ENCODE assay signal across 8 mouse cellular contexts in genomic region chr12:100166177-100166576, GRCm38 (mm10). TPM values are rescaled to one million over a fixed set of nuclear protein-coding genes. Genes with fewer than 3 reads are reported as not detected.
DNase-seq lines count a peak whose midpoint lies in the region; ATAC-seq and TF ChIP-seq lines count a peak whose summit lies in the region.

No protein-coding gene starts in this region.

- no peak overlapping the region for H3K4me2 ChIP-seq in liver, embryonic 14.5 days (ENCODE audit: low read depth)
- no peak overlapping the region for H3K4me2 ChIP-seq in forebrain, postnatal 0 days (ENCODE audit: low read depth)

- peak; percentile 54 for TF ChIP-seq CTCF in liver, embryonic 14.5 days (IDR thresholded peaks at IDR 0.05; ENCODE audit: low read depth)
- TF ChIP-seq CTCF in forebrain, postnatal 0 days (IDR thresholded peaks at IDR 0.05; ENCODE audit: low read depth), result peak; percentile 90

- H3K9me3 ChIP-seq in liver, embryonic 14.5 days (ENCODE audit: control insufficient read depth, low read length), result no peaks in the 10 kb centered on the region
- no peaks in the 10 kb centered on the region for H3K9me3 ChIP-seq in forebrain, postnatal 0 days (ENCODE audit: low read length)

- ATAC-seq in liver, embryonic 14.5 days (ENCODE audit: insufficient read depth), result no peak
- ATAC-seq in forebrain, postnatal 0 days, result peak; percentile 95
- ATAC-seq in megakaryocyte progenitor cell, adult 5-6 weeks (replicated peaks; ENCODE audit: poor library complexity), result peak; percentile 63

- no peak overlapping the region for H3K27ac ChIP-seq in liver, embryonic 14.5 days
- peak overlapping the region; percentile 54 for H3K27ac ChIP-seq in forebrain, postnatal 0 days (ENCODE audit: low read depth, low read length)

- H3K36me3 ChIP-seq in liver, embryonic 14.5 days (replicated peaks; ENCODE audit: control insufficient read depth, insufficient read depth, low read depth), result no peaks in the 10 kb centered on the region
- no peaks in the 10 kb centered on the region for H3K36me3 ChIP-seq in forebrain, postnatal 0 days (ENCODE audit: insufficient read depth)
- H3K36me3 ChIP-seq in splenic B cell, adult 2 months (ENCODE audit: control insufficient read depth, insufficient read depth, low read length, poor library complexity, severe bottlenecking), result no peaks in the 10 kb centered on the region

- no peaks in the 10 kb centered on the region for H3K27me3 ChIP-seq in liver, embryonic 14.5 days (ENCODE audit: control insufficient read depth, insufficient read depth, low read length)
- H3K27me3 ChIP-seq in forebrain, postnatal 0 days (ENCODE audit: insufficient read depth, low read length), result no peaks in the 10 kb centered on the region
- no peaks in the 10 kb centered on the region for H3K27me3 ChIP-seq in splenic B cell, adult 2 months (ENCODE audit: control insufficient read depth, insufficient read depth, low read length, poor library complexity, severe bottlenecking)

- H3K9ac ChIP-seq in liver, embryonic 14.5 days (replicated peaks), result no peak overlapping the region
- H3K9ac ChIP-seq in forebrain, postnatal 0 days, result no peak overlapping the region

- no peaks in the 10 kb centered on the region for H3K4me1 ChIP-seq in liver, embryonic 14.5 days (replicated peaks; ENCODE audit: control insufficient read depth in 2 of 2, insufficient read depth in 2 of 2, low read length in 1 of 2)
- H3K4me1 ChIP-seq in forebrain, postnatal 0 days (ENCODE audit: insufficient read depth), result peaks cover 11% of the 10 kb centered on the region; the same call in 1 of the 2 replicates

- H3K4me3 ChIP-seq in liver, embryonic 14.5 days (ENCODE audit: insufficient read depth in 1 of 2, low read depth in 2 of 2, low read length in 2 of 2), result no peak overlapping the region
- H3K4me3 ChIP-seq in forebrain, postnatal 0 days (ENCODE audit: low read depth, low read length), result no peak overlapping the region

- WGBS in liver, embryonic 14.5 days (ENCODE audit: insufficient replicate concordance), result 26% methylated on average over 3 of the region's 3 CpGs
- WGBS in forebrain, postnatal 0 days, result 4% methylated on average over 3 of the region's 3 CpGs

- no peak for DNase-seq in liver, embryonic 14.5 days (ENCODE audit: low read depth in 3 of 3, low spot score in 3 of 3)
- DNase-seq in liver, result no peak
- DNase-seq in brain, adult 2 months (ENCODE audit: low read depth, low spot score), result peak; percentile 90
- DNase-seq in forebrain, postnatal 0 days, result peak; percentile 92
- DNase-seq in layer of hippocampus, adult 18-20 months (ENCODE audit: low spot score in 2 of 2), result peak; percentile 61 to 85
- peak; percentile 68 for DNase-seq in splenic B cell, adult 2 months (ENCODE audit: low read depth, low spot score)
- DNase-seq in yolk sac, embryonic 10.5 days (ENCODE audit: low spot score), result no peak

- no peak for TF ChIP-seq EP300 in liver, embryonic 14.5 days (IDR thresholded peaks at IDR 0.05; ENCODE audit: low read depth)

RNA-seq across cellular contexts. Expression of gene Nrde2, which starts 6.7 kb away (rescaled TPM):
- polyA plus RNA-seq in liver, embryonic 14.5 days (2012; rRNA removed), result 2.5 and 3.6 TPM in 2 replicates
- 4.1 and 4.2 TPM in 2 replicates for polyA plus RNA-seq in liver, embryonic 14.5 days (2014; fragmentation: Nextera tagmentation; extraction: Ambion mirVana)
- total RNA-seq in forebrain, postnatal 0 days (2014; rRNA removed), result 24.3 and 25.1 TPM in 2 replicates
- polyA plus RNA-seq in forebrain, postnatal 0 days (2015; fragmentation: Nextera tagmentation; extraction: Ambion mirVana), result 13.1 and 13.3 TPM in 2 replicates
- 10 to 100 TPM; 16.8 to 17.4 TPM for total RNA-seq in layer of hippocampus, adult 18-20 months (2021)
- 5.9 and 6.5 TPM in 2 replicates for total RNA-seq in megakaryocyte progenitor cell, adult 5-6 weeks (2015)
- 24.0 and 29.9 TPM in 2 replicates for total RNA-seq in megakaryocyte progenitor cell, adult 5-6 weeks (2017)

RNA-seq across cellular contexts. Expression of gene Calm1, which starts 33.1 kb away (rescaled TPM):
- 72.9 and 115 TPM in 2 replicates for polyA plus RNA-seq in liver, embryonic 14.5 days (2012; rRNA removed)
- polyA plus RNA-seq in liver, embryonic 14.5 days (2014; fragmentation: Nextera tagmentation; extraction: Ambion mirVana), result 553 and 571 TPM in 2 replicates
- total RNA-seq in forebrain, postnatal 0 days (2014; rRNA removed), result 1,041 and 1,060 TPM in 2 replicates
- 4,009 and 4,204 TPM in 2 replicates for polyA plus RNA-seq in forebrain, postnatal 0 days (2015; fragmentation: Nextera tagmentation; extraction: Ambion mirVana)
- 1,000 to 10,000 TPM; 2,031 to 2,127 TPM for total RNA-seq in layer of hippocampus, adult 18-20 months (2021)
- total RNA-seq in megakaryocyte progenitor cell, adult 5-6 weeks (2015), result 340 and 447 TPM in 2 replicates
- total RNA-seq in megakaryocyte progenitor cell, adult 5-6 weeks (2017), result 536 and 549 TPM in 2 replicates

RNA-seq across cellular contexts. Expression of gene Psmc1, which starts 56.2 kb away (rescaled TPM):
- 33.3 and 66.9 TPM in 2 replicates for polyA plus RNA-seq in liver, embryonic 14.5 days (2012; rRNA removed)
- polyA plus RNA-seq in liver, embryonic 14.5 days (2014; fragmentation: Nextera tagmentation; extraction: Ambion mirVana), result 148 TPM in 2 replicates
- 152 and 176 TPM in 2 replicates for total RNA-seq in forebrain, postnatal 0 days (2014; rRNA removed)
- polyA plus RNA-seq in forebrain, postnatal 0 days (2015; fragmentation: Nextera tagmentation; extraction: Ambion mirVana), result 281 and 298 TPM in 2 replicates
- total RNA-seq in layer of hippocampus, adult 18-20 months (2021), result 100 to 1,000 TPM; 186 to 195 TPM
- 236 and 253 TPM in 2 replicates for total RNA-seq in megakaryocyte progenitor cell, adult 5-6 weeks (2015)
- total RNA-seq in megakaryocyte progenitor cell, adult 5-6 weeks (2017), result 265 and 368 TPM in 2 replicates

Comparison
In these comparisons a context has a peak if more than half of its experiments do, and no peak if none do; other contexts are left out.
1. DNase-seq: peak in brain, adult 2 months (single experiment), forebrain, postnatal 0 days (single experiment), layer of hippocampus, adult 18-20 months (2 of 2) and splenic B cell, adult 2 months (single experiment); none in liver, embryonic 14.5 days (0 of 3), liver (single experiment) and yolk sac, embryonic 10.5 days (single experiment).